Mouse (Mus musculus) heart, embryonic 15.5 days (tissue): ENCODE results near the gene Fus. TPM values are rescaled to one million over a fixed set of nuclear protein-coding genes. Genes with fewer than 3 reads are reported as not detected.

Experiments used
- ATAC-seq: fragments of 200-750 bp; cut with Nextera tagmentation; replicated peaks from 2 replicates; pipeline ENCODE4 v1.8.0; 2017; ENCODE audit warnings: low read depth, moderate TSS enrichment; ENCODE audit not compliant: insufficient number of reproducible peaks, insufficient read depth, low FRiP score
- H3K27ac ChIP-seq: fragments of 300-500 bp; sonication (generic); 2 replicates; pipeline ENCODE4 v1.5.1; 2015; ENCODE audit warnings: mild to moderate bottlenecking, inconsistent platforms
- H3K27me3 ChIP-seq: fragments of 300-500 bp; sonication (generic); 2 replicates; pipeline ENCODE4 v1.6.1; 2015; ENCODE audit warnings: inconsistent platforms
- H3K36me3 ChIP-seq: fragments of 300-500 bp; sonication (generic); 2 replicates; pipeline ENCODE4 v1.6.1; 2015; ENCODE audit warnings: mild to moderate bottlenecking, inconsistent platforms
- H3K4me1 ChIP-seq: fragments of 300-500 bp; sonication (generic); replicated peaks from 2 replicates; pipeline ENCODE4 v1.6.1; 2015; ENCODE audit warnings: inconsistent platforms
- H3K4me2 ChIP-seq: fragments of 300-500 bp; sonication (generic); 2 replicates; pipeline ENCODE4 v1.6.1; 2015; ENCODE audit warnings: inconsistent platforms, mild to moderate bottlenecking, moderate library complexity
- H3K4me3 ChIP-seq: fragments of 300-500 bp; sonication (generic); 2 replicates; pipeline ENCODE4 v1.5.1; 2015; ENCODE audit warnings: mild to moderate bottlenecking, inconsistent platforms
- H3K9ac ChIP-seq: fragments of 300-500 bp; sonication (generic); 2 replicates; pipeline ENCODE4 v1.6.1; 2015; ENCODE audit warnings: mild to moderate bottlenecking, inconsistent platforms
- H3K9me3 ChIP-seq: fragments of 300-500 bp; sonication (generic); replicated peaks from 2 replicates; pipeline ENCODE4 v1.6.1; 2016; ENCODE audit warnings: inconsistent platforms
- WGBS: fragments of 180-500 bp; shearing (Covaris S2); methylation state at CpG from one replicate; pipeline ENCODE4 v1.1.7; 2015; ENCODE audit warnings: mixed read lengths; 5-methylcytosine and 5-hydroxymethylcytosine counted together
- polyA plus RNA-seq: library from polyadenylated mRNA; unstranded; fragments of >200 nt; fragmentation: Nextera tagmentation; extraction: Ambion mirVana; gene quantifications from 2 replicates; pipeline ENCODE4 v1.2.1, GENCODE M21; 2015

The Fus gene
- polyA plus RNA-seq, 1 experiment from 2014 or later = 254 TPM

GRCm38 (mm10) chr7:128032290-128032988 lies 65.2 kb downstream of the Fus start:
- ATAC-seq = no peak
- H3K27me3 ChIP-seq = no peaks in the 10 kb centered on the region
- WGBS = 77% methylated on average over 5 of the region's 5 CpGs
- H3K4me3 ChIP-seq = no peak overlapping the region
- H3K36me3 ChIP-seq = no peaks in the 10 kb centered on the region
- no peaks in the 10 kb centered on the region for H3K9me3 ChIP-seq
- H3K27ac ChIP-seq = no peak overlapping the region
- no peak overlapping the region for H3K4me2 ChIP-seq
- no peak overlapping the region for H3K9ac ChIP-seq
- H3K4me1 ChIP-seq = no peaks in the 10 kb centered on the region

DNA sequence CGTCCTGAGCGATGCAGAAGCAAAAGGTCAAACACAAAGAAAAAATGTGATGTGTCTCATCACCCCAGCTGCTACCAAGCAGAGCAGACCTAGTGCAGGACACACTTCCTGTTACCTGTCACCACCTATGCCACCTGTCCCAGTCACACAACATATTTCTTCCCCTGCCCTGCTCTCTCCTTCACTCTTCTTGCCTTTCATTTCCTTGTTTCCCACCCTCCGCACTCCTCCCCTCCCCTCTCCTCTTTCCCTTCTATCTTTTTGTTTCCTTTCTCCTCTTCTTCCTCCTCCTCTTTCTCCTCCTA lies 65.7 kb downstream of the Fus start:
- H3K36me3 ChIP-seq = no peaks in the 10 kb centered on the region
- H3K4me2 ChIP-seq = no peak overlapping the region
- WGBS = 84% methylated on average over 3 of the region's 3 CpGs
- no peak for ATAC-seq
- H3K4me3 ChIP-seq = no peak overlapping the region
- H3K9ac ChIP-seq = no peak overlapping the region
- H3K27ac ChIP-seq = no peak overlapping the region
- H3K27me3 ChIP-seq = no peaks in the 10 kb centered on the region
- H3K9me3 ChIP-seq = no peaks in the 10 kb centered on the region
- H3K4me1 ChIP-seq = no peaks in the 10 kb centered on the region

GRCm38 (mm10) chr7:128033616-128034015 lies 66.4 kb downstream of the Fus start:
- Histone ChIP-seq H3K4me1 (no peaks in the 10 kb centered on the region), H3K4me2 (no peak overlapping the region), H3K9ac (no peak overlapping the region), H3K4me3 (no peak overlapping the region), H3K27ac (no peak overlapping the region), H3K9me3 (no peaks in the 10 kb centered on the region), H3K36me3 (no peaks in the 10 kb centered on the region), H3K27me3 (no peaks in the 10 kb centered on the region)
- 91% methylated on average over 4 of the region's 4 CpGs for WGBS
- ATAC-seq = no peak

Other genes starting within 250 kb of the Fus start
- 0.20 TPM in 1 of 2 replicates, not detected in the other for gene Ctf2, start 235.3 kb upstream of the Fus start, polyA plus RNA-seq
- 1.4 and 2.2 TPM in 2 replicates for gene Fbxl19, start 222.9 kb upstream of the Fus start, polyA plus RNA-seq
- gene Orai3, start 197.6 kb upstream of the Fus start, polyA plus RNA-seq = 15.6 and 21.7 TPM in 2 replicates
- 13.0 and 16.7 TPM in 2 replicates for gene Setd1a, start 190.8 kb upstream of the Fus start, polyA plus RNA-seq
- gene Gm49388, start 181.8 kb upstream of the Fus start, polyA plus RNA-seq = not detected in 2 replicates
- gene Hsd3b7, start 166.9 kb upstream of the Fus start, polyA plus RNA-seq = 22.0 and 24.0 TPM in 2 replicates
- 50.5 and 51.0 TPM in 2 replicates for gene Stx4a, start 143.2 kb upstream of the Fus start, polyA plus RNA-seq
- 1.4 and 2.1 TPM in 2 replicates for gene Stx1b, start 142.9 kb upstream of the Fus start, polyA plus RNA-seq
- 5.3 and 7.0 TPM in 2 replicates for gene Zfp646, start 91.2 kb upstream of the Fus start, polyA plus RNA-seq
- 7.9 and 11.1 TPM in 2 replicates for gene Zfp668, start 90.6 kb upstream of the Fus start, polyA plus RNA-seq
- 1.2 and 1.7 TPM in 2 replicates for gene Prss53, start 76.5 kb upstream of the Fus start, polyA plus RNA-seq
- not detected in 2 replicates for gene Gm21974, start 72.0 kb upstream of the Fus start, polyA plus RNA-seq
- gene Vkorc1, start 71.8 kb upstream of the Fus start, polyA plus RNA-seq = 95.9 and 126 TPM in 2 replicates
- 122 and 145 TPM in 2 replicates for gene Bckdk, start 63.4 kb upstream of the Fus start, polyA plus RNA-seq
- gene Kat8, start 54.9 kb upstream of the Fus start, polyA plus RNA-seq = 23.5 and 27.6 TPM in 2 replicates
- gene Prss8, start 37.4 kb upstream of the Fus start, polyA plus RNA-seq = 1.9 and 6.0 TPM in 2 replicates
- 7.9 and 10.0 TPM in 2 replicates for gene Prss36, start 20.7 kb upstream of the Fus start, polyA plus RNA-seq
- gene Pycard, start 26.4 kb downstream of the Fus start, polyA plus RNA-seq = 42.8 and 56.1 TPM in 2 replicates
- gene Trim72, start 36.5 kb downstream of the Fus start, polyA plus RNA-seq = 0.77 and 1.1 TPM in 2 replicates
- 0.69 and 1.6 TPM in 2 replicates for gene Itgam, start 95.2 kb downstream of the Fus start, polyA plus RNA-seq
- not detected in 2 replicates for gene Gm49368, start 95.2 kb downstream of the Fus start, polyA plus RNA-seq
- gene Itgax, start 162.1 kb downstream of the Fus start, polyA plus RNA-seq = 0.14 and 0.61 TPM in 2 replicates
- gene Itgad, start 186.9 kb downstream of the Fus start, polyA plus RNA-seq = 0.20 TPM in 2 replicates
- 718 and 1,101 TPM in 2 replicates for gene Cox6a2, start 238.9 kb downstream of the Fus start, polyA plus RNA-seq